Mouse (Mus musculus) B cell, adult 67 days (primary cell): ENCODE measurements around the gene Gm3187. TPM values are rescaled to one million over a fixed set of nuclear protein-coding genes. Genes with fewer than 3 reads are reported as not detected.

Source experiments
- total RNA-seq, 2 experiments: library from RNA; stranded (reverse); gene quantifications; 4 replicates each; pipeline ENCODE4 v1.2.4; 2023

Gene Gm3187
- not detected for total RNA-seq

GRCm38 (mm10) chr14:5483907-5484306, at the start of gene Gm3187:
Gene Gm3187 (plus strand): TSS chr14:5484207.

GRCm38 (mm10) chr14:5455367-5455766, 28.6 kb upstream of the Gm3187 start, which contains the start of gene Gm3194:
Gene Gm3194 (minus strand): TSS chr14:5455467.

GRCm38 (mm10) chr14:5477730-5478129, 6.3 kb upstream of the Gm3187 start, which contains the start of gene Gm8246:
Gene Gm8246 (minus strand): TSS chr14:5477830.

GRCm38 (mm10) chr14:5501374-5501773, 17.4 kb downstream of the Gm3187 start, which contains the start of gene Gm3488:
Gene Gm3488 (plus strand): TSS chr14:5501674.

GRCm38 (mm10) chr14:5538196-5538595, 54.2 kb downstream of the Gm3187 start, which contains the start of gene Gm3532:
Gene Gm3532 (plus strand): TSS chr14:5538496.

Other genes starting within 250 kb of the Gm3187 start
- not detected for gene Gm3526, start 223.6 kb upstream of the Gm3187 start, total RNA-seq
- not detected for gene Gm3542, start 149.3 kb upstream of the Gm3187 start, total RNA-seq
- not detected for gene Gm3500, start 95.2 kb upstream of the Gm3187 start, total RNA-seq
- not detected for gene Gm3194, start 28.7 kb upstream of the Gm3187 start, total RNA-seq
- not detected for gene Gm8246, start 6.4 kb upstream of the Gm3187 start, total RNA-seq
- gene Gm3488, start 17.5 kb downstream of the Gm3187 start, total RNA-seq = not detected
- gene Gm3532, start 54.3 kb downstream of the Gm3187 start, total RNA-seq = not detected
- not detected for gene Gm8265, start 148.8 kb downstream of the Gm3187 start, total RNA-seq
- gene Gm9603, start 203.2 kb downstream of the Gm3187 start, total RNA-seq = not detected